Mouse (Mus musculus) kidney, postnatal 25 days (tissue): ENCODE measurements around the gene 9330182O14Rik.
A peak's percentile ranks its signal among the peaks of the same experiment; 100 is the strongest.

Experiments
- DNase-seq, 2 experiments: peaks; one replicate each; pipeline ENCODE4 v3.0.0; 2021; ENCODE audit warnings: mixed read lengths in 2 of 2

Gene 9330182O14Rik

DNA sequence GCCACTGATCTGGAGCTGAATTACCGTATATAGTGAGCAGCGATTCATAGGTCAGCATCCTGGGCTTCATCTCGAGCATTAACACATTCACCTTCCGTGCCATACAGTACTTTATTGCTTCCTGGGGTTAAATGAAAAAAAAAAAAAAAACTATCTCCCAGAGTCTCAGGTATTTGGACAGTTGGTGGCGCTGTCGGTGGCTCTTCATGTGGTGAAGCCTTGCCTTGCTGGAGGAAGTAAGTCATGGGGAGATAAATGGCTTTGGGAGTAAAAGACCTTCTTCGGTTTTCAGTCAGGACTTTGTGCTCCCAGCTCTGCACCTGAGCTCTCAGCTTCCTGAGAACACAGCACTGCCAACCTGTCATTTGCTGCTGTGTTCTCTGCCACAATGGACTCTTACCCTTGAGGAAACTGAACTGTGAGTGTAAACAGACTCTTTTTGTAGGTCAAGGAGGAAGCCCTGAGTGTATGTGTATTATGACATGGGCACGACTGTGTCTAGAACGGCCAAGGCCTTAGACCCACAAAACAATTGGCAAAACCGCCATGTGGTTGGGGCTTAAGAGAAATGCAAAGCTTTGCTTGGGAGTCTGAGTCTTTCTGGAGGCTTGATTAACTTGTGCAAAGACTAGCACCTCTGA, at the start of gene 9330182O14Rik:
TSS of gene 9330182O14Rik (plus strand) at position 214 of the 641 bp plus-strand sequence.
- DNase-seq, result no peak

DNA sequence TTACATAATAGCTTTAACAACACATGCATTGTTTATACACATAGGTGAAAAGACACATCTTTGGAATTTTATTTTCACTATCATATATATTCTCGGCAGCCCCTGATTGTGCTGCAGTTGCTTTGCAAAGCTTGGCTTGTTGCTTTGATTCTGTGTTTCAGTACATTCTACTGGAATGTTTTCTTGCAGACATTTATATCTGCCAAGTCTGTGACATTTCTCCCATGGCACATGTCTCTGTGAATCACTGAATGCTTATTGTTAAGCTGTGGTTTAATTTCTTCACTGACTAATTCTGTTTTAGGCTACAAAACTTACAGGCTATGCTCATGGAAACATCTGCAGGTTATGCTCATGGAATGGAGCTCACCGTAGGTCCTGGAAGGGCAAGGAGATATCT, 30.9 kb upstream of the 9330182O14Rik start:
- DNase-seq, result no peak

DNA sequence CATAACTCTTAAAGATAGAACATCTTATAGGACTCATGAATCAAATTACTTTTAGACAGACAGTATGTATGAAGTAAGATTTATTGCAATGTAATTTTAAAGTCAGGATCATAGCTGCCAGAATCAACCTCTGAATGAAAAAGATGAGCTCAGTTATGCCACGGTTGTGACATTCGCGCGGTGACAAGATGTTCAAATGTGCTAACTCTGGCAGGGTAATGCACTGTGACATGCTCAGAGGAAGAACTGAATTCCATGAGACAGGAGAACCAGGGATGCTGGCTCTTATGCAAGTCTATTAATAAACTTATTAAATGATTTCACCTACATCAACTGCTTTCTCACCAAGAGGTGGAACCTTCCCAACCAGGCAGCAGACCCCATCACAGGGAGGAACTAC, 28.5 kb upstream of the 9330182O14Rik start:
- no peak for DNase-seq

DNA sequence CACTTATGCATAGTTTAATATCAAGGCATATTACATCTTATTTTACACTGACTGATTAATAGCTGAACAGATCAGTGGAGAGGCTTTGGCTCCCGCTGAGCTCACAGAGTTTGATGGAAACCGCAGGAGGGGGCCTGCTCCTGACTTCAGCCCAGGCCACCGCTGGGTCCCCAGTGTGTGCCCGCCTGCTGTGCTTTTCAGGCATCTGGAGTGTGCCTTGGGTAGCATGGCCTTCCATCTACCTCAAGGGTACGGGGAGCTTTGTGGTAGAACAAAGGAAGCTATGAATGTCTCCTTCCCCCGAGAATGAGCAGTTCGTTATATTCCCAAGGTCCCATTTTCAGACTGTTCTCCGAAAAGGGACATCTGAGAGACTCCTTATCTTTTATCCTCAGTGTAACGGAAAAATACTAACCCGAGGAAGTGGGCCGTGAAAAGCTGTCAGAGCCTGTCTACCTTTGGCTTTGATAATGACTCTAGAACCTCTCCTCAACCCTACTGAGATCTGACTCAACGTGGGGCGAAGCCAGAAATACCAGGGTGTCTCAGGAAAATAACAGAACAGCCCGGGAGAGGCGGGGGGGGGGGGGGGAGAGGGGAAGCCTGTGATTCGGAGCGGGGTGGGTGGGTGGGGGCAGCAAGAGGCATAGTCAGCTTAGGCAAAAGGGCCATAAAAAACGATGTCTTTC, 20.1 kb upstream of the 9330182O14Rik start:
- no peak for DNase-seq

DNA sequence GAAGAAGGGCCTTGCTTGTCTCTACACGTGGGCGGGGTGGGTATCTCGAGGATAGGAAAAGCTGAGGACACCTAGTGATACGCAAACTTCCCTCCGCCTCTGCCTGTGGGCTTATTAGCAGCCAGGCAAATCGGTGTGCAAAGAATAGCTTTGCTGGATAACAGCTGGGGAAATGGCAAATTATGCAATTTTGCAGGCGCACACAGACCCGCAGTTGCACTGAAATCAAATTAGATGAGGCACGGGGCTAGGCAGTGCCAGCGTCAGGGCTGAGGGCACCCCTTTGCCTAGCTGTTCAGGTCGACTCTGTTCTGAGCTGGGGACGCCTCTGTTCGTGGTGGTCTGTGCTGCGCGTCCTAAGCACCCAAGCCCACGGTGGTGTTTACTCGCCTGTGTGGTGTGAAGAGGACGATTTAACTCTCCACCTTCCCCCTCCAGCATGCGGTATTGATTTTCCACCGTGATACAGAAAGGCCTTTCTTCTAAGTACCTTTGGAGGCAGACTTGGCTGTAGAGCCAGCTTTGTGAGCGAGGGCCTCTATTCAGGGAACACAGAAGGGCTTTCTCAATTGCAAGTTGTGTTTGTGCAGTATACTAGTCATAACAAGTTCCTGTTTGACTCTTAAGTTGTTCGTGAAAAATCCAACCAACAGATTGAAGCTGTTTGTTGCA, 19.4 kb upstream of the 9330182O14Rik start:
- no peak for DNase-seq

DNA sequence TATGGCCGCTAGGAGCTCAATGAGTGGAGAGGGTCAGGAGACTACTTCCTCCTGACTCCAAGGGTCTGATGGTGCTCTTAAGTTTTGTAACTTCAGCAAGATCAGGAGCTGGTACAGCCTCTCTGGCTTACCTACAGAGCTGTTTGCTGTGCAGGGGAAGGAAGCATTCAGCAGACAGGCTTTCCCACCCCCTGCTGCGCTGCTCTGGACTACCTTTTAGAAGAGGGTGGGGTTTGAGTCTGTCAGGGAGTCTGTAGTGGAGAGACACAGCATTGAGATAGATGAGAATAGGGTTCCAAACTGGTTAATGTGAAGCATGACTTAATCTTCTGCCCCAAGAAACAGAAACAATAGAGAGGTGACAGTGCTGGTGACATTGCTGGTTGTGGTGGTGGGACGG, 17.8 kb upstream of the 9330182O14Rik start:
- DNase-seq, result no peak

DNA sequence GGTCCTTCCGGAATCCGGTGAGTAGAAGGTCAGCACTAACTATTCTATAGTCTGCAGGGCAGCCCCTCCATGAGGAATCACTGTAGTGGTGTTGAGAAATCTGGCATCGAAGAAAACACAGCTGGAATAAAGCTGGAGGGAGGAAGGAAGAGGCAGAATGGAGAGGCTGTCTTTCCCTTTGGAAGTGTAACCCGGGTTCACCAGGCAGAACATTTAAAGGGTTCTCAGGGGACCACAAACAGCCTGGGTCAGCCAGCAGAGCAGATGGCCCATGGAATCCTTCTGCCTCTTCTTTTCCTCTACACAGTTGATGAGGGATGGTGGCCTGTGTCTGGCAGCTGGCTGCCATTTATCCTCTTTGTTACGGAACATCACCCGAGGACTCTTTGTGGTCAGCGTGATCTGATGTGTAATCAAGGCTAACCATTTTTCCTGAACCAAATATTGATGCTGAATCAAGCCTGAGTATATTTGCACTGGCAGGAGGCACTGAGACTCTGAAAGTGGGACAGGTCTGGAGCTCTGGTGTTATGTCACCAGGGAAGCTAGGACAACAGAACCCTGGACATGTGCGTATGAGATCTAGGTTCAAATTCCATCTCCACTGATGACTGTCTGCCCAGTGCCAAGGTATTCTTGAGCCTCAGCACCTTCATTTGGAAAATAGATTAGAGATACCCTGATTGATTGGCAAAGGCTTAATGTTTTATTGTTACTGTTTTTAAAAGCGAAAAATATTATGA, 9.8 kb upstream of the 9330182O14Rik start:
- no peak for DNase-seq

DNA sequence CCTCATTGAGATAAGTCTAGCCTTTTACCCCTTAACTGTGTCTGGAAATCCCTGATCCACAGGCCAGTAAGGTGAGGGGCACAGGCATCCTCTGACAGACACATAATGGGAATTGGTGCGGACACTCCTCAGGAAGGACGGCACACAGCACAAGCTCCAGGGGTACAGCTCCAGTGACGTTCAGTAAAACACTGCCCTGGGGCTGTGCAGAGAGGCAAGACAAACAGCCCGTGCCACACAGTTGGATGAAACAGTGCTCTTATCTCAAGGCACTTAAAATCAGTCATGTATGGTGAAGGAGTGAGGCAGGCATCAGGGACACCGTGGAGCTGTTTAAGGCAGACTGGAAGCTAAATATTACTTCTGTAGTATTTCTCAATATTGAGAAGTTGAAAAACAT, 4.7 kb upstream of the 9330182O14Rik start:
- DNase-seq, result no peak

DNA sequence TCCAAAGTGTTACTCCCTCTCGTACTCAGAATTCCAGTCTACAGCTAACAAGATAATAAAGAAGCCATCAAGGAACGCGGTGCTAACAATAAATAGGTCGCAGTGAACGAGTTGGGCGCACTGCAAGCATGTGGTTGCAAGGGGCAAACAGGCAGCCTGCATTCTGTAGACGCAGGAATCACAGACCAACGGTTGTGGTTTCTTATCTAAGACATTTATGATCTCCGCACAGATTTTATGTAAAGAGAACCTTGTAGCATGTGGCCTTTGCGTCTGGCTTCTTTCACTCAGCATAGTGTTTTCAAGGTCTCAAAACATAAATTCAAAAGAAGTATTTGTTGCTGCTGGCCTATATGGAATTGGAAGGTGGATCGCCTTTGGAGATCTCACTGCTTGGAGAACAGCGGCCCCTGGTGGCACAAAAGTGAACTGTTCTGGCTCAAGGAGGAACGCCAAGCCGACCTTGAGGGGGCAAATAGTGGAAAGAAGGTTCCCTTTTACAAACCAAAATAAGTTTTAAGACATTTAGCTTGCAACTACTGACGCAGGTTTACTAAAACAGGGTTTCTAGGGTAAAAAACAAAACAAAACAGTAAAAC, 3.2 kb upstream of the 9330182O14Rik start:
- peak; percentile 74 to 84 for DNase-seq

DNA sequence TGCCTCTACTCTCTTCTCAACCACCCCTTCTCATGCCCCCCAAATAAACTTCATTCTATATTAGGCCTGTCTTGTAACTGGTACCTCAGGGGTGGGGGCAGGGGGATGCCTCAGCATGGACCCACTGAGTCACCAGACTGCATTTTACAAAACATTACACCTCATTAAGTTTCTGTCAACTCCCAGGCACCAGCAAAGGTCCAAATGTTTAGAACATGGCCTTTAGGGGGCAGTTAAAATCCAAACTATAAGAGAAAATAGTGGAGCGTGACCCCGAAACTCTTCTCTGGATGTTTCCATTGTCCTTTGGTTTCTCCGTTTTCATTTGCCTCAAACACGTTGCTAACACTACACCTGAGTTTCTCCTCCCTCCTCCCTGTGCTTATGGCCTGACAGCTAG, 1.8 kb upstream of the 9330182O14Rik start:
- DNase-seq, result no peak

DNA sequence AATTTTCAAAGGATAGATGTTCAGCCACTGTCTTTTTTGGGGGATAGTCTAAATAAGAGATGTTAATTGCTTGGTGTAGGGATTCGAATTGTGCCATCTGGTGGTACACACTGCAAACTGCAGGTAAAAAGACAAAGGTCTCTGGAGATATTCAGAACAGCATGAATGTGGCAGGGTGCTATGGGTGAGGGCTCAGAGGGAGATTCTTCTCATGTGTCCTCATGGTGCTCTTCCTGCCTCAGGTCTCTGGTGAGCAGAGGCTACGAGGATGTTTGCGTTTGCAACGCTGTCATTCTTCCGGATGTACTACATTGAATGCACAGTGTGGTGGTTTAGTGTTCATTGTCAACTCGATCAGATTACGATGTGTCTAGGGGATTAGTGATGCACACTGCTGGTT, 10.1 kb downstream of the 9330182O14Rik start:
- DNase-seq, result peak in 1 of 2 experiments; percentile 36

DNA sequence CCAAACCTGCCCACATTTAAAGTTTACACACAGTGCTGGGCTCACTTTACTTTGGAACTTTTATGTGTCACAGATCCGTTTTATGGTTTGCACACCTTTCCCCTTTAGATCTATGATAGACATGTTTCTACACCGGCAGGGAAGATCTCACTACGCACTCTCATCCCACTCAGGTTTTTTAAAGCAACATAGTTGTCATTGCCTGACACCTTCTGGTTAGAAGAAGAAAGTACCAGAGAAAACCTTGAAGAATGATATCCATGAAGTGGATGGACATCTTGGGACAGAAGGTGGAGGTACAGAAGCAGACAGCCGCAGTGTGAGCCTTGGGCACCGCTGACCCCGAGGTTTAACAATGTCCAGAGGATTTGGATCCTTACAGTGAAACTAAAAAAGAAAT, 23.5 kb downstream of the 9330182O14Rik start:
- no peak for DNase-seq

DNA sequence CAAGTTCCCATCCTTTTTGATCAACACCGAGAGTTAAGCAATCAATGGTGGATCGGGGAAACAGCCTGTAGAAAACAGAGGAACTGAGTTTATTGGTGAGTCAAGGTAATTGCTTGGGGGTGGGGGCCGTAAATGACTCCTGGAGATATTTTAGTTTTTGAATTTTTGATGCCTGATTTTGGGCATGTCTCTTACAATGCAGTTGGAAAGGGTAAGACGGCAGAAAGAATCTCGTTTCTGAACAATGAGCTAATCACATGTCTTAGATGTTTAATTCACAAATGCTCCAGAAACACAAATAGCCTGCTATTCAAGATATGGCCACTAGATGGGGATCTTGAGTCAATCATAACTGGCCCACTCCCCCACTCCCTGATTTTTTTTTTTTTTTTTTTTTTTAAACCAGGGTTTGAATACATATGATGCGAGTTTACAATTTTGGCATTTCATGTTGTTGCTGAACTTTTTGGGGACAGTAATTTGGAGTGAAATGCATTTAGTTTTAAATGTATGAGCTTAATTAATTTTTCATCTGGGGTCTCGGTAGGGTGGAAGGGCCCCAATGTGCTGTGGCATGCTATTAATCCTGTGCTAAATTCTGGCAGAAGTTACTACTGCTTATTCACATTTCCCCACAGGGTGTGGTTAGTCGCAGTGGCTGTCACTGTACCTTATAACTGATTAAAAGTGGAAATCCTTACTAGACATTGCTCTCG, 32.6 kb downstream of the 9330182O14Rik start:
- peak in 1 of 2 experiments; percentile 72 for DNase-seq

DNA sequence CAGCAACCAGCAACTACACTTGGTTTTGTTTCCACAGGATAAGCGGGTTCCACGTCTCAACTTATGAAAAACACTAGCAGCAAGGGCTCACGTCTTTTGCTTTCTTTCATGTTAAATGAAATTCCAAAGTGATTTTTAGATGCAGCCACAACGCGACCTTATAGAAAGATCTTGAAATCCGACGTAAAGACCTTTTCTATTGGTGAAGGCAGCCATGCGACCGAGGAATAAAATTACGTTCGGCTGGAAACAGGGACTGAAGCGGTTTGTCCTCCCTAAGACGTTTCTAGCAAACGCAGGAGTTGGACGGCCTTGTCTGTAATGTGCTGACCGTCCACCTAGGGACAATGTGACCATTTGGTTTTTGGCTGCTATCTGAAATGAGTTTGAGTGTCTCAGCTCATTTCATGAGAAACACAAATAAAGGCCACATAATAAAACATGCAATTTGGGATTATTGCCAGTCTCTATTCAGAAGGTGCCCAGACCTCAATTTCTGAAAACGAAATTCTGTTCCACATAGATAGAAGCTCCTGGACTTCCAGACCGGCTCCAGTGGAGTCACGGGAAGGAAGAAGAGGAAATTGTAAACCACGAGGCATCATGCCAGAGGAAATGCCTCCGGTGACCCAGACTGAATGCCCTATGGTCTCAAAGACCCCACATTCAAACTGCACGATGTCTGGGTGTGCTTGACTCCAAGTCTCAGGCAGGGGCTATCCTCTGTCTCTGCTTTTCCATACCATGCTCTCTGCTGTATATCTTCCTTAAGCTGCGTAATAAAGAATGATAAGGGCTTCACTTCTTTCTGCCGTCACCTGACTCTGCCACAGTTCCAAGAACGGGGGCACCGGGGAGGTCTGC, 33.3 kb downstream of the 9330182O14Rik start:
- DNase-seq, result peak in 1 of 2 experiments; percentile 34

DNA sequence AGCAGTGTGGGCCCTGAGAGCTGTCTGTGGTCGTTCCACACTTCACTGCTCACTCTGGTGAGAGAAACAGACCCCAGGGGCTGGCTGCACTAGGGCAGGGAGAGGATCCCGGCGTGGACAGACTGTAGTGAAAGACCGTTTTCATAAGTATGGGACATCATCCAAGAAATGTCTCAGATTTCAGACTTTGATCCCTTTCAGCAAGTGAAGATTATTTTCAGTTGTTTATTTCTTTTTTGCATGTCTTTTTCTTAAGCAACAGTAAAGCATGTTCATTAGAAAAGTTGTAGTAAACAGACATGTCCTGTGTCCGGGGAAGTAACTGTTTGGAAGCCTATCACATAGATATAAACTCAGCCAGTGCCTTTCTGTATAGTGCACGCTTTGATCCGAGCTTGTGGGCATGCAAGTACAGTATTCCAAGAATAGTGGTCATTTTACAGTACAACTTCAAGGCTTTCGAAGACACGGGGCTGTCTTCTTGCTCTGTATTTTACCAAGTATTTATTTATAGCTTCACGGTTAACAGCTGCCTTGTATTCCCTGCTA, 34.0 kb downstream of the 9330182O14Rik start:
- DNase-seq, result no peak

DNA sequence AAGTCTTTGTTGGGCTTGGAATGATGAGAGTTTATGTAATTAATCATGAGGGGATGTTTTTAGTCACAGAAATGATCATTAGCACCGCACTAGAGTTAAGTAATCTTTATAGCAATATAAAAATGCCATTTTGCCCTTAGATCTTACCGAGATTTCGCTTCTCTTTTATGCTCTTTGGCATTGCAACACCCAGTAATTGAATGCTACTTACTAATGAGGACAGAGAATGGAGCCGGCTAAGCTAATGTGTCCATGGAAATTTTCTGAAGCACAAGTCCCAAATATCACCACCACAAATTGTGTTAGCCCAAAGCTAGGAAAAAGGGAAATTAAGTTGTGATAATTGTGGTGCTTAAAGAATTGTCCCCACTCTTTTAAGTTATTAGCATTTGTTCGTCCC, 34.9 kb downstream of the 9330182O14Rik start:
- DNase-seq, result no peak

DNA sequence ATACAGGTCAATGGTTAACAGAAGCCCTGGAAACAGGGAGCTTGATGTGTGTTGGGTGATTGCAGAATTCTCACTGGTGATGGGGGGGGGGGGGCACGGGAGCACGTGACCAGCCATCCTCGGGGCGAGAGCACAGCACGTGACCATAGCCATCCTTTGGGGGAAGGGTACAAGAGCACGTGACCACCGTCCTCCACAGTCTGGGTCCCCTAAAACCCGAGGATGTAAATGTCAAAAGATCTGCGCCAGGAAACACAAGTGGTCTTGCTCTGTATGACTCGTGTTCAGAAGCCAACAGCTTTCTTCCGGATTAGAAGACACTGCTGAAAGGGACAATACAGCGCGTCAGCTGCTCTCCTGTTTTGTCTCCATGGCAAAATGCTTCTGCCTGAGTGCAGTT, 35.5 kb downstream of the 9330182O14Rik start:
- DNase-seq, result no peak

DNA sequence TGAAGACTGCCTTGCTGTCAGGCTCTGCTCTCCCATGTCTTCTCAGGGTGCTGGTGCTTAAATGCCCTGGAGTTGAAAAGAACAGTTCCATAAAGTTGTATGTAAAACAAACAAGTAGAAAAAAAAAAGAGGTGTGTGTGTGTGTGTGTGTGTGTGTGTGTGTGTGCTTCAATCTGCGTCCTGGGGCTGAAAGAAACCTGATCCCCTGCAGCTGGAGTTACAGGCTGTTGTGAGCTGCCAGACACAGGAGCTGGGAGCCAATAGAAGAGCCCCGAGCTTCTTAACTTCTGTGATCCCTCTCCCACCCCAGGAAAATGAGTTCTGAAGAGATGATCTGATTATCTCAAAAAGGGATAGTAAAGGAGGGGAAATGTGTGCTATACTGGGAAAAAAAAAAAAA, 45.3 kb downstream of the 9330182O14Rik start:
- no peak for DNase-seq

DNA sequence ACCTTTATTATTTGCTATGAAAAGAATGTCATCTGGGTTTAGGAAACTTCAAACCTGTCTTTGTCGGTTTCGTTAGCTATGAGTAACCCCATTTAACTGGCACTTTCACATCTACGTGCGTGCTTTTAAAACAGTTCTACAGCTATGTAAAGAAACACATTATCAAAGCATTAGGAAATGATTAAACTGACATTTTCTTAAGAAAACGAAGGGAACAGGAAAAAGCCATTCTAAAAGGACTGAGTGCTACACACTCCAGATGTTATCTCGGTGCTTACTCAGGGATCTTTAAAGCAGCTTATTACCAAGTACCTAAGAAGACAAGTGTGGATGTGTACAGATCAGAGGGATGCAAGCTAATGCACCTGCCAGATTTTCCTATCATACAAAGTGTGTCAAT, 52.9 kb downstream of the 9330182O14Rik start:
- no peak for DNase-seq
